Mouse (Mus musculus): ENCODE measurements around the gene Cntnap1. TPM values are rescaled to one million over a fixed set of nuclear protein-coding genes. Genes with fewer than 3 reads are reported as not detected.
"Not testable (repeated sequence)": the region's sequence is repeated elsewhere in the genome, so short reads cannot be mapped to it uniquely, and the experiment has no call there.

Cntnap1 gene
- total RNA-seq, 1 experiment from 2014 or later, result 13.5 TPM

DNA sequence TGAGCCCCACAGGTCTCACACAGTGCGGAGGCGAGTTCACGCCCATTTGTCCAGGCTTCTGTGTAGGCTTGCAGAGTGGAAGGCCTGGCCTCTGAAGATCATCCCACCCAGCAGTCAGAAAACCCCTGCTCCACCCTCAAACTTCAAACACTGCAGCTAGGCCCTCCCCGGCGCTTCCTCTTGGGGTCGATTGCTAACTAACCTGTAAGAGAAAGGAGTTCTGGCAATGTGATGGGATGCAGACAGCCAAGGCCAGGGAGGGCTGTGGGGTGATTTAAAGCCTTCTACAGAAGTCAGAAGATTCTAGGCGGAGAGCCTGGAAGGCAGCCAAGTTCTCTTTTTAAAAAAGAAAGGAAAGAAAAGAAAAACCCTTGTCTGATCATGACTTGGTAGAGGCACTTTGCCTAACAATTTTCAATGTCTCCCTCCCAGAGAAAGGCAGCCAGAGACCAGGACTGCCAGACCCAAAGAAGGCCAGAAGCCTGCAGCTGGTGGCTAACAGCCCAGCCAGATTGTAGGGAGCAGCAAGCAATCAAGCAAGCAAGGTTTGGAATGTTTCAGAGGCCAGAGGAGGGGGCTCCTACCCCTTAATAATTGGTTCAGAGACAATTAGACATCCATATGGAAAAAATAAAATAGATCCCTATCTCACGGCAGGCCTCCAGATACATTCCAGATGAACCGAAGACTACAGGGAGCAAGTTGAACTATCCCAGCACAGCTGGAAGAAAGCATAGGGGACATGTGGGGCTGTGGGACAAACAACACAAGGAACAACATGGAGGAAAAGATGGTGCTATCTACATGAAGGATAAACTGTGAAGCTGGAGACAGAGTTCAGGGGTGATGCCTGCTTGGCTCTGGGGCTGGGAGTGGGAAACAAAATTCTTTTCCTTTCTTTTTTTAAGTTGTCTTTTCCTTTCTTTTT is 20.9 kb upstream of the Cntnap1 start:
- peak; percentile 72 for DNase-seq

DNA sequence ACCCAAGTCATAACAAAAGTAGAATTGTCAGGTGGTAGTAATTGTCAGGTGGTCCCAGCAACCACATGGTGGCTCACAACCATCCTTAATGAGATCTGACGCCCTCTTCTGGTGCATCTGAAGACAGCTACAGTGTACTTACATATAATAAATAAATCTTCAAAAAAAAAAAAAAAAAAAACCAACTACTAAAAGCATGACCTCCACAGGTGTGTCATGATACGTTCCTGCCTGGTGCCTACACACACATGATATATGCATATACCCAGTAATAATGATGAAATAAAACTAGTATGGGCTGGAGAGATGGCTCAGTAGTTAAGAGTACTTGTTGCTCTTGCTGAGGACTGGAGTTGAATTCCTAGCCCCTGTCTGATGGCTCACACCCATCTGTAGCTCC is 19.3 kb upstream of the Cntnap1 start:
- DNase-seq, result no peak

DNA sequence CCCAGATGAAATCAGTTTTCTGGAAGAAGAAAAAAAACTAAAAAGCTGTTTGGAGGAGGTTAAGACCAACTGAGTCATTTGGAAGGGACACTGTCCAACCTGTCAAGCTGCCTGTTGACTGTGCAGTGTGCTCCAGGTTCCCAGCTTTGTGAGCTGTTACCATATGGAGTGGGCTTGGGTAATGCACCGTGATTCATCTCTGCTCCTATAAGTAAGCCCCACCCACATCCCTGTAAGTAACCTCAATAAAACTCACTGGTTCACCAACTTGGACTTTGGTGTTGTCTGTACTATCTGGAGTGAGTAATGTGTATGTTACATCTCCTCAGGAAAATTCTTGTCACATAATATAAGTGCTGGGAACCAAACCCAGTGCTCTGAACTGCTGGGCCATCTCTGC is 17.5 kb upstream of the Cntnap1 start:
- DNase-seq, result no peak

DNA sequence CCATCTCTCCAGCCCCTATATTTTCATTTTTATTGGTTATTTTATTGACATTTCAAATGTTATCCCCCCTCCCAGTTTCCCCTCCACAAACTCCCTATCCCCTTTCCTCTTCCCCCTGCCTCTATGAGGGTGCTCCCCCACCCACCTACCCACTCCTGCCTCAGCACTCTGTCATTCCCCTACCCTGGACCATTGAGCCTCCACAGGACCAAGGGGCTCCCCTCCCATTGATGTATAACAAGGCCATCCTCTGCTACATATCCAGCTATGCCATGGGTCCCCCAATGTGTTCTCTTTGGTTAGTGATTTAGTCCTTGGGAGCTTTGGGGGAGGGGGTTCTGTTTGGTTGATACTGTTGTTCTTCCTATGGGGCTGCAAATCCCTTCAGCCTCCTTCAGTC is 15.7 kb upstream of the Cntnap1 start:
- DNase-seq, result no peak

DNA sequence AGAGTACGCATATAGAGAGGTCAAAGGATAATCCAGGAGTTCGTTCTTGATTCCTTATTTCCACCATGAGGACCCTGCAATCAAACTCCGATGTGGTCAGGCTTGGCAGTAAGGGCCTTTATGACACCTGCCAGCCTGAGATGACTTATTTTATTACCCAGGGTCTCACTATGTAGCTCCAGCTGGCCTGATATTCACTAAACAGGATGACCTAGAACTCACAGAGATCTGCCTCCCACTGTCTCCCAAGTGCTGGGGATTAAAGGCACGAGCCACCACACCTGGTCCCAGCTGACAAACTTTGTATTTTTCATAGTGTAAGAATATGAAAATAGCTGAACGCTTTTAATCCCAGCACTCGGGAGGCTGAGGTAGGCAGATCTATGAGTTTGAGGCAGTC is 15.2 kb upstream of the Cntnap1 start:
- DNase-seq, result no peak

DNA sequence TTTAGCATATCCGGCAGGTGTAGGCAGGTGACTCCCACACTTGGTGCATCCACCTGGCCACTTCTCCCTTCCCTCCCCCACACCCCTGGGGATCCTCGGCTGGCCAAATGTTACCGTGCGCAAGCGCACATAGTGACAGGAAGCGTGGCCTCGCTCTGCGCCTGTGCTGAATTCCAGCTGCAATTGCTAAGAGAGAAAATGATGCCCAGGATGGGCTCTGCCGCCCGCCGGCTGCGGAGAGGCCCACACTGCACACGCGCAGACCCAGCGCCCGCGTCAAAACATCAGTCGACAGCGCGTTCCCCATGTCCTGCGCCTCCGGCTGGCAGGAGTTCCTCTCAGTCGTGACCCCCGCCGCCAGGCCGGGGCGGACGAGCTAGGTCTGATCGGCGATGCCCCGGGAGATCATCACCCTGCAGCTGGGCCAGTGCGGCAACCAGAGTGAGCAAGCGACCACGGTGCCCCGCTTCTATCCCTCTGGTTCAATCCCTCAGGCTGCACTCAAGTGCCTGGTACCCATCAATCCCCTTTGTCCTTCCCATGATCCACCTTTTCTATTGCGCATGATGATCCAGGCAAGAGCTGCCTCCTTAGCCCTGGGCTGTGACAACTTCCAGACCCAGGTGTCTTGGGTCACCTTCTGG is 14.5 kb upstream of the Cntnap1 start, which contains the start of gene Tubg2:
Gene Tubg2, plus strand, starts transcription at position 180 of the 644 bp plus-strand sequence.
- DNase-seq, result peak; percentile 81

DNA sequence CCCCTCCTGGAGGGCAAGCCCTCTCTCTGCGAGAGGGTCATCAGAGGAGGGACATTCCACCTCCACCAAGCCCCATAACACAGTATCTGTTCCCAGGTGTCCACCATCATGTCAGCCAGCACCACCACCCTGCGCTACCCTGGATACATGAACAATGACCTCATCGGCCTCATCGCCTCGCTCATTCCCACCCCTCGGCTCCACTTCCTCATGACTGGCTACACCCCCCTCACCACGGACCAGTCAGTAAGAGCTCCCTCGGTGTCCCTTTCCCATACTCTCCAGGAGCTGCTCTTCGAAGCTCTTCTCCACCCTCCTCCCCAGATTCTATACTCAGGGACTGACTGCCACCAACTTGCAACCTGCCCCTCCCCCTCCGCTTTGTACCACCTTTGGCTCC is 10.2 kb upstream of the Cntnap1 start:
- not testable (repeated sequence) for DNase-seq

DNA sequence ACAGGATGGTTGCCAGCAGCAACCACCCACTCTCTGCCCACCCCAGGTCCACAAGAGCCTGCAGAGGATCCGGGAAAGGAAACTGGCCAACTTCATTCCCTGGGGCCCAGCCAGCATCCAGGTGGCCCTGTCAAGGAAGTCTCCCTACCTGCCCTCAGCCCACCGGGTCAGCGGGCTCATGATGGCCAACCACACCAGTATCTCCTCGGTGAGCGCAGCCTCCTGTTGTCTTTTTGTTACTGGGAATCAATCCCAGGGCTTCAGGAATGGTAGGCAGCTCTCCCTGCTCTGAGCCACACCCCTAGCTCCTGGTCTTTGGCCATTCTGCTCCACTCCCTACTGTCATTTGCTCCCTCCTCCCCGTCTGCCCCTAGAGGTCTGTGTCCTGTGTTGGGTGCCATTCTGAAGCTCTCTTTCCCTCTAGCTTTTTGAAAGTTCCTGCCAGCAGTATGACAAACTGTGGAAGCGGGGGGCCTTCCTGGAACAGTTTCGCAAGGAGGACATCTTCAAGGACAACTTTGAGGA is 9.3 kb upstream of the Cntnap1 start:
- DNase-seq, result not testable (repeated sequence)

DNA sequence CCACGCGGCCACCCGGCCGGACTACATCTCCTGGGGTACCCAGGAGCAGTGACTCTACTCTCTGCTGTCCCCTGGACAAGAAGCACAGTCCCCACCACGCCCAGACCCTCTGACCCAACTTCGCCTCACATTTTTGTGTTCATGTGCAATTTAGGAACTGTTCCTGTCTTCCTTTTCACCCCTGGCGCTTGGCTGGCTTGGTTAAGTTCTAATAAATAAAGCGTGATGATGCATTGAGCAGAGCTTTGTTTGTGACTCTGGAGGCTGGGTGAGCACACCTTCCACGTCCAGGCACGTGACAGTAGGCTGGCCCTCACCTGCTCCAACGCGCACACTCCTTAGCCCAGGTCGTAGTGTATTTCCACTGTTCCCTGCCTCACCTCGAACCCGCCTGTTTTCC is 8.8 kb upstream of the Cntnap1 start:
- no peak for DNase-seq

DNA sequence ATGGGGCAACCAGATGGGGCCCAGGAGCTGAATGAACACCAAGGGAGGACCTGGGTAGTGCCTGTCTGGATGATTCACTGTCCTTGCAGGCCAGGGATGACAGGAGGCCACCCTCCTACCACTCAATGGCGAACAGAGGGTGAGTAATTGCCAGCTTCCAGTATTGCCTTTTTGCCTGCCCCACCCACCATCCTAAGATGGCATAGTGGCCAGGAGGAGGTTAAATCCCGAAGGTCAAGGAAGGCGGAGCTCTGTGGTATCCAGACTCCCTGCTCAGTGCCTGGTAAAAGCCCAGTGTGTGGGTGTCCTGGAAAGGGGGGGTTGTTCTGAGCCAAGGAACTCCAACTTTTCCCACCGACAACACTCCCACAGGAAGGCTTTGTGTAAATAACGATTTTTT is 8.0 kb upstream of the Cntnap1 start:
- peak; percentile 66 for DNase-seq

DNA sequence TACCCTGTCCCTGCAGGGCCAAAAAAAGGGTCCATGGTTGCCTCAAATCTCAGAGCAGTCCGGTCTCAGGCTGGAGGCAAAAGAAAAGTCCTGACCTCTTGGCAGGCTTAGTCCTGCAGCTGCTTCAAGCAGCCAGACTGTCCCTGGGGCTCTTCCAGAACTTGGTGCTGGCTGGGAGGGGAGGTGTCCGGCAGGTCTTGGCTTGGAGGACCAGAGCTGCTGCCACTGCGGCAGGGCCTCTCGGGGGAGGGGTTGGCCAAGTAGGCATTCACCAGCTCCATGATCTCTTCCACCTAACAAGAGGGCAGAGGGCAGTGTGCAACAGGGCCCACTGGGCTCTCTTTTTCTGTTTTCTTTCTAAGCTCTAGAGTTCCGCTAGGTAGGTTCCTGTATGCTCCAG is 7.6 kb upstream of the Cntnap1 start:
- DNase-seq, result peak; percentile 80

DNA sequence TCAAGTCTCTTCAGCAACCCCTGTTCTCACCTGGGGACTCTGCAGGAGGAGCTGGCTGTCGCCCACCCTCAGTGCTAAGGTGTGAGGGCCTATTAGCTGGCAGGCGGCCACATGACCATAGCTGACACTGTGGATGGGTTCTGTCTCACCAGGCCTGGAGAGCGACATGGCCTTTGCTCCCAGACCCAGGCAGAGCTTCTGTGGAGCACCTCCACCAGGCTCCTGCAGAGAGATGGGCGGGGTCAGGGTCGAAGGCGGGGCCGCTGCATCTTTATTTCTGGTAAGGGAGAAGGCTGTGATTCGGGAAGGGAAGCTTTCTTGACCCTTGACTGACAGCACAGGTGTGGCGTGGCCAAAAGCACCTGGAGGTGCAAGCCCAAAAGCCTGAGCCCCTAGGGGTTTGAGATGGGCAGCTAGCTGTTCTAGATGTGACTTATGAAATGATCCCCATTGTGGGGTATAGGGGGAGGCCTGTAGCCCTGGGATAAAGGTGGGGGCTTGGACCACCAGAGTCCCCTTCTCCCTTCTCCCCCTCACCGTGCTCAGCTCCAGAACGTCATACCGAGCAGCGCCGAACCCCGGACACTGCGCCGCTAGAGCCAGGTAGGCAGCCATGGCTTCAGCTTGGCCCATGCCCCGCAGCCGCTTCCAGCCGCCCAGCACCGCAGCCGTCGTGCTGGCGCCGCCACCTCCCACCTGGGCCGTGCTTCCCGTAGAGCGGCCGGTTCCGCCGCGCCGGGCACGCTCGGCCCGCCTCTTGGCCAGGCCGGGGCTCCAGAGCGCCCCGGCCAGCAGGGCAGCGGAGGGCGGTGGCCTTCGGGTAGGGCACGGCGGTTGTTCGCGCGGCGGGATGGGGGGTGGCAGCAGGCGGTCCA is 6.6 kb upstream of the Cntnap1 start:
- no peak for DNase-seq

DNA sequence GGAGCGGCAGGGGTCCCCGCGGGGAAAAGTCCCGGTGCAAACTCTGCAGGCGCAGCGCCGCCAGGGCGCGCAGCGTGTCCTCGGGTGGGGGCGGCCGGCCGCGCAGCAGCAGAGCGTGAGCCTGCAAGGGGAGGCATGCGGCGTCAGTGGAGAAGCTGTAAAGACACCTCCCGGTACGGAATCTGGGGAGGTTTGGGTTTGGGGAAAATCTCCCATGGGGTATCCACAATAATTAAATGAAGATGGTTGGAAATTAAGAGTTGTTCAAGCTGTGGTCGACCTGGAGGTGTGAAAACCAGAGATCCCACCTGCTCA is 6.0 kb upstream of the Cntnap1 start:
- no peak for DNase-seq

DNA sequence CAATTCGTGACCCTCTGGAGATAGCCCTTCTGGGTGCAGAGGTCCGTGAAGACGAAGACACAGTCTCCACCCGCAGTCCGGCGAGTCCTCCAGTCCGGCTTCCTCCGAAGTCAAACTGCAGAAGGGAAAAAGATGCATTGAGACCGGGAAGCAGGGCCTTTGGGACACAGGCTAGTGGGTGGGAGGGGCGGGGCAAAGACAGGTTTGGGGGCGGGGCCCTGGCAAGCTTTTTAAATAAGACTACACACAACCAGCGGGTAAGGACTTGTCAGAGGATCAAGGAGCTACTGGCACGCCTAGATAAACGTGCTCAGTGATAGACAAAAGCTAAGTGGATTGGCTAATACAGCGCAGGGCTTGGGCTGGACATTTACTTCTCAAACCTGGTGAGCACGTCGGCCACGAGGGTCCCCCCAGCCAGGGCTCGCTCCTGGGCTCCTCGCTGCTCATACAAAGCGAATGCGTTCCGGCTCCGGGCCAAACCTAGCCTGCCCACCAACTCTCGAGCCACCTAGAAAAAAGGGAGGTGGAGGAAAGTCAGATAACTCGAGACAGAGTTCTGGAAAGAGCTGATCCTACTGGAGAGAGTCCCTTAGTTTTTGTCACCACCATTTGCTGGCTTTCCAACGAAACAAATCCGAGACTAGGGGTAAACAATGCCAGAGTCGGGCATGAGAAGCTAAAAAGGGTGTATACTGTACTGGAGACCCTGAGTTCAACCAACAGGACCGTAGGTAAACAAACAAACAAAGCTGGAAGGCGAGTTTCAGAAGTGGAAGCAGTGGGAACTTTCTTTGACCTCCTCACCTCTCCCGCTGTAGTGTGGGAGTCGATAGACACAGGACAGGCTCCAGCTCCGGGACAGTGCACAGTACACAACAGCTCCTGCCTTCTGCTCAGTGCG is 5.4 kb upstream of the Cntnap1 start:
- no peak for DNase-seq

DNA sequence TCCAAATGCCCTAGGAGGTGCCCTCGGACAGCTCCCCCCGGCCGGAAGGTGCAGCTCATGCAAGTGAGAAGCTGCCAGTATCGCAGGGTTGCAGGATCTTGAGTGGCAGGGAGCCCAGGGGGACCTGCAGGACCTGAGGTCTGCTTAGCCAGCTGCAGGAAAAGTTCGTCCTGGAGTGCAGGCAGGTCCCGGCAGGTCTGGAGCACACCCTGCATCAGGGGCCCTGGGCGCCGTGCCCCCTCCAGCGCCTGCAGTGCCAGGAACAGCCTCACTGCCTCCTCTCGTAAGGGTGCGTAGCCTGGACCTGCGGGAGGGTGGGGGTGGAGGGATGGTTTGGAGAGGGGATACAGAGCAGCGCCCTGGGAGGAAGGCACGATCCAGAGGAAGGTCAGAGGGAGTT is 4.0 kb upstream of the Cntnap1 start:
- DNase-seq, result no peak

DNA sequence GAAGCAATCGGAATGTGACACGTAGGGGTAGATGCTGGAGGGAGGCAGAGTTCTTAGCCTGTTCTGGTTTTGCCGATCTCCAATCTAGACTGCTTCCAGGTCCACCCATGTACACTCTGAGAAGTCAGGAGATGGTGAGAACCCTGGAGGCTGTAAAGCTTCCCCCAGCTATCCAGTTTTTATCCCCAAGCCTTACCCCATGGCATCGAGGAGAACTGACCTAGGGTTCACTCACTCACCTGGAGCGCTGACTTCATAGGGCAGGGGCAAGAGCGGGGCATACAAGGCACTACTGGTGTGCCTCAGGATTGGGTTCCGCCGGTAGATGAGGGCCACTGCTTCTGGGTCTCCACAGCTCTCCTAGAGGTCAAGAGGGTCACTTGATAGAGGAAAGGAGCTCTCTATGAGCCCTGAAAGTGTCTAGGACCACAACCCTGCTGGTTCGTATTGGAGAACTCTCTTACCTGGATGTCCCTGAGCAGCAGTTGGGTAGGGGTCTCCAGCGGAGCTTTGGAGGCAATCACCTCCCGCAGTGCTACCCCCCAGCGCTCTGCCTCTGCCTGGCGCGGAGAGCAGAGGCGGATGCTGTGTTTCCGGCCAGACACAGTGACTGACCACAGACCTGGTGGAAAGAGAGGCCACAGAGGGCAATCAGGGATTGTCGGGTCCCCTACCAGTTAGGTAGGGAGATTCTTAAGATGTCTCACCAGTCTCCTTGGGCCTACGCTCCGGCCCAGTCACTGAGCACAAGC is 2.9 kb upstream of the Cntnap1 start:
- no peak for DNase-seq

DNA sequence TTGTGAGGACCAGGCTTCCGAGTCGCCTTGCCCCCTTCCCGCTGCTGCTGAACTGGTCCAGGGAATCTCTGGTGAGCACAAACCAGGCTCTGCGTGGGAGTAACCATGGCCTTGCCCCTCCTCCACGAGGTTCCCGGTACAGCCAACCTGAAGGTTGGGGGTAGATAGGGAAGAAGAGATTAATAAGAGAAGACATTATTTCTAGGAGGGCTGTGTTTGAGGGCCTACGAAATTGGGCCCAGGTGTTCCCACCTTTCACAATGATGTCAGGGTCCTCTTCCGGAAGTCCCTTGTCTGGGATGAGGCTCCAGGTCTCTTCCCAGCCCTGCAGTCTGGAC is 2.4 kb upstream of the Cntnap1 start:
- DNase-seq, result no peak

DNA sequence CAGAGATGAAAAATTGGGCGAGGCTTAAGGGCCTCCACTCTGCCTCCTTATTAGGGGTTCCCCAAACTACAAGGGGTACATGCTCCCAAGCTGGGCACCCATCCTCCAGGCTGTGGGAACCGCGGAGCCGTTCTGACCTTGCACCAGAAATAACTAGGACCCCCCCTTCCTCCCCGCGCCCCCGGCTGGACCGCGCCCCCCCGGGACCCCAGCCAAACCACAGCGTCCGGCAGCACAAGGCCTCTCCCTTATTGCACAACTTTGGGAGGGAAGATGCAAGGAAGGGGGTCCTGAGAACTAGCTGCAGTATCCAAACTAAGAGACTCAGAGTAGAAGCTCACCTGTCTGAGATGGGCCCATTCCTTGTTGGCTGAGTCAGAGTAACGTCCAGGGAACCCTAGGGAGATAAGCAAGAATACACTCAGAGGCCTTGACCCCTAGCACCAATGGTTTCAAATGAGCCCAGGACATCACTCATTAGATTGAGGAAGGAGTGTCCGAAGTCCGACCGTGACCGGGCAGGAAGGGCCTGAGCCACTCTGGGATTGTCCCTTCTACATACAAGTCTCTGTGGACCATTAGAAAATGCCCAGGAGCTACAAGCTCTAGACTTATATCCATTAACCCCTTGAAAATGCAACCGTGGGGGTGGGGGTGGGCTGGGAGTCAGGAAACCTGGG is 1.9 kb upstream of the Cntnap1 start:
- DNase-seq, result peak; percentile 68

DNA sequence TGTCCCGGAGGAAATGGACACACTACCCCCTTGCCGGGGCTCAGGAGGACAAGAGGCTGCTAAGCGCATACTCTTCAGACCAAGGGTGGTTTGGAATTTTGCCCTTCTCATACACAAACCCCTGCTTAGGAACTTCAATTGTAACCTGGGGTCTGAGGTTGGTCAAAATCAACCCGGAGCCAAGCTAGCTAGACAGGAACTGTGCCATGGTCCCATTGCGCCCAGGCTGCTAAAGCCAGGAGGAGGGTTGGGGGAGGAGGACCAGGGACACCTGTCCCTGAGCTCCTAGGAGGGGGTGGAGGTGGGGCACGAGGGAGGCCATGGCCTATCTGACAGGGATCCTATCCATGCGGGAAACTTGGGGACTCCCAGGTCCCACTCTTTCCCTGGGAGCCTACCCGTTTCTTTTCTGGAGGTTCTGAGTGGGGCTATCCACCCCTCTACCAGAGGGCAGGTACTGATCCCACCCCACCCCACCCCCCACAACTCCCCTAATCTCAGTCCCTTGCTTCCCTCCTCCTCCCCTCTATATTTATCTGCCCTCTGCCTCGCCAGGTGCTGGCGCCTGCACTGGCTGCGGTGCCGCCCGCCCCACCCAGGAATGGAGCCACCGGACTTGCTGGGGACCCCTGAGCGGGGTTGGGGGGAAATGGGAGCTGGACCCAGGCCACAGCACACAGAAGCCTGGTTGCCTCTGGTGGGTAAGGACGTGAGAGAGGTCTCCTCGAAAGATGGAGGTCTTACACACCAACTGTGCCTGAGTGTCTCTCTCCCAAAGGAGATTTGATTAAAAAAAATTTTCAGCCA is 819 bp upstream of the Cntnap1 start:
- DNase-seq, result no peak
